Mouse (Mus musculus) left cerebral cortex, adult 9 months (tissue): ENCODE data around the gene Gapdh.

ENCODE experiments used
- DNase-seq, 2 experiments: peaks; one replicate each; pipeline ENCODE4 v3.0.0; 2022; ENCODE audit warnings: low spot score in 2 of 2

The Gapdh gene

GRCm38 (mm10) chr6:125149569-125149950 is 16.7 kb downstream of the Gapdh start:
- DNase-seq, result no peak

GRCm38 (mm10) chr6:125148926-125149568 is 17.2 kb downstream of the Gapdh start:
- DNase-seq, result peak in 1 of 2 experiments; percentile 79

DNA sequence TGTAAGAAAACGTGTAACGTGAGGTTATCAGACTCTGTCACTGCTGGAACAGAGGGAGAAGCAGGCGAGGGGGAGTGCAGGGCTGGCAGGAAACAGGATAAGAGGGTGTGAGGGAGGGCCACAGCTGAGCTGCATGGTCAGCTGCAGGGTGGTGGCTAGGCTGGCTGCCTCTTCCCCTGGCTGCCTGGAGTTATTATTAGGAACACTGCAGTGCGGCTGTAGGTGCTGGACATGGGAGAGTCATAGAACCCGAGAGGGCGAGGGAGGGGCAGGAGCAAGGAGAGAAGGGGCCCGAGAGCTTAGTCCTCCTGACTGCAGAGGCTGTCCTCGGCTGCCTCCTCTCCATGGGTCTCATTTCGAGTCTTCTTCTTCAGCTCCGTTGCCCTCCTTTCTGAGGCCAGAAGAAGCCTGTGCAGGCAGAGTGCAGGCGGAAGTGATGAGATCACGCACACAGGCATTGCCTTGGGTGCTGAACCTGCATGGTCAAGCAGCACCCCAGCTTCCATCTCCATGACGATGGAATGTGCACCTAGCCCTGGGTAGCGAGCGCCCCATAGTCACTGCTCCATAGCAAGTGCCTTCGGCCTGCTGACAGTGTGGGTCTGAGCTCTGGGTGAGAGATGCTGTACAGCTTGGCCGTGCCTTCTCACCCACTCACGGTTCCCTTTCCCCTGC is 17.9 kb downstream of the Gapdh start:
- peak in 1 of 2 experiments; percentile 68 for DNase-seq

GRCm38 (mm10) chr6:125147329-125147728 is 18.9 kb downstream of the Gapdh start:
- no peak for DNase-seq

- peak in 1 of 2 experiments; percentile 59 for DNase-seq
Measured at GRCm38 (mm10) chr6:125146797-125147196, 19.5 kb downstream of the Gapdh start.

- peak in 1 of 2 experiments; percentile 47 for DNase-seq
Measured at GRCm38 (mm10) chr6:125146148-125146547, 20.1 kb downstream of the Gapdh start.

DNA sequence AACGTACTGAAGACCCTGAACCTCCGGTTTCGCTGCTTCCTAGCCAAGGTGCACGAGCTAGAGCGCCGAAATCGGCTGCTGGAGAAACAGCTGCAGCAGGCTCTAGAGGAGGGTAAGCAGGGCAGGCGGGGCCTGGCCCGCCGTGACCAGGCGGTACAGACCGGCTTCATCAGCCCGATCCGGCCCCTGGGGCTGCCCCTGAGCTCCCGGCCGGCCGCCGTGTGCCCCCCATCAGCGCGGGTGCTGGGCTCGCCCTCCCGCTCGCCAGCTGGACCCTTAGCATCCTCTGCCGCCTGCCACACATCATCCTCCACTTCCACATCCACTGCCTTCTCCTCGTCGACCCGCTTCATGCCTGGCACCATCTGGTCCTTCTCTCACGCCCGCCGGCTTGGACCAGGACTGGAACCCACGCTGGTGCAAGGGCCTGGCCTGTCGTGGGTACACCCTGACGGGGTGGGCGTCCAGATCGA is 20.8 kb downstream of the Gapdh start:
- peak in 1 of 2 experiments; percentile 52 for DNase-seq

GRCm38 (mm10) chr6:125145001-125145400 is 21.3 kb downstream of the Gapdh start, which contains the start of gene Iffo1:
Gene Iffo1 (plus strand): TSS chr6:125145241.
- DNase-seq, result peak; percentile 89 to 96

DNA sequence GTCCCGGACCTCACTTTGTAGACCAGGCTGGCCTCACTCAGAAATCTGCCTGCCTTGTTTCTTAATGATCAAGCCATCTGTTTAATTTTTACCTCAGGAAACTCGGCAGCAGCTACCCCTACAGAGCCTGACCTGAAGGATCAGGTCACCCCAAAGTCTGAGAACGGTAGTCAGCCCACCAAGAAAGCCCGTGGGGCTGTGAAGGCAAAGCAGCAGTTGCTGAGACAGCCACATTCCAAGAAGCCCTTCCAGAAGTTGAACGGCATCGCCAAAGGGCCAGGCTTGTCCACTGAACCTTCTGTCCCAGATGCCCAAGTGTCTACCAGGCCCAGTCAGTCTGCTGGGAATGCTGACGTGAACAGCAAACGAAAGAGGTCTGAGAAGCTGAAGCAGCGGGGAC is 22.4 kb downstream of the Gapdh start:
- DNase-seq, result no peak

DNA sequence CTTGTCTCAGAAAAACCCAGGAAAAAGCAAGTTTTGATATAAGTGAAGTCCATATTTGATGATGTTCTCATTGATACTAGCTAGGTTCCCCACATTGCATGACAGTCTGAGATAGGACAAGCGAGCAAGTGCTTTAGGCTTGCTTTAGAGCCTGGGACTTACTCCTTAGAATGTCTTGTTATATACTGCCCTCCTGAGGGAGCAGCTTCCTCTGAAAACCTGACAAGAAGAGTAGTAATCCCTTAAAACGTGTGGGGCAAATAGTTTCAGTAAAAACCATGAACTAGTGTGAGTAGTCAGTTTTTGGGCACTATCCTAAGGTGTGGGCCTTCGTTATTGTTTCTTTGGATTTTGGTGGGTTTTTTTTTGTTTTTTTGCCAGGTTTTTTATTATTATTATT is 23.1 kb downstream of the Gapdh start:
- DNase-seq, result no peak

GRCm38 (mm10) chr6:125142436-125142835 is 23.8 kb downstream of the Gapdh start:
- no peak for DNase-seq

DNA sequence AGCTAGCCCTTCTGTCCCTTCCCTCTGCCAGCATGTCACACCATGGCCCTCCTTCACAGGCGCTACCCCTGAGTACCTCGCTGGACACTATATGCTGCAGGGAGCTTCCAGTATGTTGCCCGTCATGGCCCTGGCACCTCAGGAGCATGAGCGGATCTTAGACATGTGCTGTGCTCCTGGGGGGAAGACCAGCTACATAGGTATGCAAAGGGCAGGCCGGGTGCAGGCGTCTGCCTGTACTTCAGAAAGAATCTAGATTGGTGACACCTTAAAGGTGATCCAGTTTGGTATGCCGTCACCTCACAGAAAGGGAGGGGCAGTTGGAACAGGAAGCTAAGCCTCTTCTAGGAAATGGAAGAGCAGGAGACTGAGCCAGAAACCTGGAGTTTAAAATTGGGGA is 26.5 kb downstream of the Gapdh start:
- no peak for DNase-seq

GRCm38 (mm10) chr6:125137002-125137671 is 29.1 kb downstream of the Gapdh start:
- DNase-seq, result peak in 1 of 2 experiments; percentile 57

- no peak for DNase-seq
Measured at GRCm38 (mm10) chr6:125132470-125132869, 33.8 kb downstream of the Gapdh start.

DNA sequence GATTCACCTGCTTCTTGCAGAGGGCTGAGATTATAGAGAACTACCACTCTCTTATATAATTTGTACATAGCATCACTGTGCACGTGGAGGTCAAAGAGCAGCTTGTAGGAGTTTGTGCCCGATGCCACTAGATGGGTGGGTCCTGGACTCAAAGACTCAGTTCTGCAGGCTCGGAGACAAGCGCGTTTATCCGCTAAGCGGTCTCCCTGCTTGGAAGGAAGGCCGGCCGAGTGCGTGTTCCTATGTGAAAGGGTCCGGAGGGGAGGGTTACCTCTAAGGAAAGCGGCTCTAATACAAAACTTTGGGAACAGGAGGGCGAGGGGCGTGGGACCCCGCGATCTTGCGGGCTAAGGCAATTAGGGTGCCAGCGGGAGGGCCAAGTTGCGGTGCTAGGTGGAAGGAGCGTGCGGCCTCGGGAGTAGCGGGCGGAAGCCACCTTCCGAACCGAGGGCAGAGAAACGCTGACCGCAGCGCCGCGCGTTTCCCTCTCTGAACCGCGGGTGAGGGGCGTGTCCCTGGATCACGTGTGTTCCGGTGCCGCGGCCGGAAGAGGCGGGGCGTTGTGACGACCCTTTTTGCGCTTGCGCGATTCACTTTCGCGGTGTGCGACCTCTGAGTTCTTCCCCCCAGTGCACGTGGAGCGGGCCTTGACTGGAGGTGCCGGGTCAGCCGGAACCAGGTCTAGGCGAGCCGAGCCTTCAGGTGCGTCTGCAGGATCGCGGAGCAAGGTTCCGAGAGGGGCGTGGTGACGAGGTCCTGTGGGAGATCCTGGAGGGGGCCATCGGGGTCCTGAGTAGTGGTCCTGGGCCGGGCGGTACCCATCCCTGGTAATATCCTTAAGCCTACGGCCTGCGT is 34.7 kb downstream of the Gapdh start, which contains the start of gene Nop2:
Gene Nop2, plus strand, starts transcription at position 608 of the 855 bp plus-strand sequence.
- peak in 1 of 2 experiments; percentile 81 for DNase-seq

- no peak for DNase-seq
Measured at GRCm38 (mm10) chr6:125129710-125130402, 36.4 kb downstream of the Gapdh start.

- no peak for DNase-seq
Measured at GRCm38 (mm10) chr6:125128724-125129123, 37.5 kb downstream of the Gapdh start.

- no peak for DNase-seq
Measured at GRCm38 (mm10) chr6:125119387-125119786, 46.9 kb downstream of the Gapdh start.

DNA sequence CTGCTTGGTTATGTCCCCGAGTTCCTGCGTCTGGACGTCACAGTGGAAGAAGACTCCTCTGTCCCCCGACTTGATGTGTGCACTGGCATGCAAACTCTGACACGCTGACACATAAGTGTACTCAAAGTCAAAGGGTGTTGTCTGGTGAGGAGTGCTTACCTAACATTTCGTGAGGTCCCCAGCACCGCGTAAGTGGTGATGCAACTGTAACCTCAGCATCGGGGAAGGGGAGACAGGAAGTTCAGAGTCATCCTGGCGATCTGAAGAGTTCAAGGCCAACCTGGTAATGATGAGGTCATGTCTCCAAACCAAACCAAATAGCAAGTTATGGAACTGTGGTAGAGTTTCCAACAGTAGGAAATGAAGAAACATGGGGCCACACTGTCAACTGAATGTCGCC is 53.7 kb downstream of the Gapdh start:
- DNase-seq, result no peak
